Mouse (Mus musculus): Measurements from ENCODE around the gene Senp7. TPM values are rescaled to one million over a fixed set of nuclear protein-coding genes. Genes with fewer than 3 reads are reported as not detected.

Senp7 gene
- polyA plus RNA-seq, 1 experiment = not detected

DNA sequence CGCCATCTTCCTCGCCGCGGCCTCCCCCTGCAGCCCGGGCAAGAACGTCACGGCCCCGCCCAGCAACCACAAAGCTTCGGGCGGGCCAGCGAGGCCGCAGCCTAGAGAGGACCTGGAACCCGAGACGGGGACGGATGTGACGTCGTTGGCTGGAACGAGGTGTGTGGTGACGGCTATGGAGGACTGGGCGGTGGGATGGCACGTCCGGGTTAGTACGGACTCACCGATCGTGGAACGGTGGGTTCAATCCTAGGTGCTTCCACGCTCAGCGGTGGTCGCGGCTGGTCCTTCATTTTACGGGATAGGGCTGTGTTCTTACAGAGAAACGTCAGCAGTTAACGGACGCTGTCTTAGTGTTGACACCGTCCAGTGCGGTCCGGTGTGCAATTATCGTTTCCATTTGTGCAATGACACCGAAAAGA lies 18.5 kb upstream of the Senp7 start, which contains the start of gene Pcnp:
Gene Pcnp, minus strand, starts transcription at position 79 of the 422 bp plus-strand sequence.
- under 1% methylated on average over 39 of the region's 39 CpGs for WGBS
- Histone ChIP-seq H3K27ac (ENCODE audit: insufficient read depth, low read depth, low read length) (peak within 1 kb of the TSS; percentile 95), H3K4me3 (ENCODE audit: insufficient read depth, low read depth, low read length) (peak within 1 kb of the TSS; percentile 76), H3K4me1 (ENCODE audit: control insufficient read depth, insufficient read depth, low read length) (no peaks in the 10 kb centered on the region)
- TF ChIP-seq CTCF (IDR thresholded peaks at IDR 0.05; ENCODE audit: insufficient read depth, low read depth, low read length) (no peak), POLR2A (IDR thresholded peaks at IDR 0.05; ENCODE audit: insufficient read depth, low read depth, low read length) (peak; percentile 92)

DNA sequence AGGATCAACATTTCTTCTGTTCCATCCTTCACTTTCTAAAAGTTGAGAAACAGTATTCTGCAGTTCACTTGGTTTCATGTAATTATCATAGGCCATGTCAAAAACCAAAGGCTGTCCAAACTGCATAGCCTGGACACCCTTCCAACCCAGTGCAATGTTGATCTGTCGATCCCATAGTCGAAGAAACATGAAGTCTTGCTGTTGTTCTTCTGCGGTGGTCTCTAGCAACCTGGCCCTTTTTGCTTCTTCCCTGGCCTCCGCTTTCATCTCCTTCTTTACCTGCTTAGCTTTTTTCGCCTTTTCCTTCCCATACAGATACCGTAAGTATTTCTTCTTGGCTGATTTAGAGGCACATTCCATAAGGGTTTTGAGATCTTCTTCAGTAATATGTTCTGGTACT lies 13.6 kb upstream of the Senp7 start:
- no peak for TF ChIP-seq CTCF (IDR thresholded peaks at IDR 0.05; ENCODE audit: insufficient read depth, low read depth, low read length)
- TF ChIP-seq POLR2A (IDR thresholded peaks at IDR 0.05; ENCODE audit: insufficient read depth, low read depth, low read length) = no peak
- Histone ChIP-seq H3K27ac (ENCODE audit: insufficient read depth, low read depth, low read length) (no peak overlapping the region), H3K4me1 (ENCODE audit: control insufficient read depth, insufficient read depth, low read length) (no peaks in the 10 kb centered on the region), H3K4me3 (ENCODE audit: insufficient read depth, low read depth, low read length) (no peak overlapping the region)
- 96% methylated on average over 6 of the region's 6 CpGs for WGBS

DNA sequence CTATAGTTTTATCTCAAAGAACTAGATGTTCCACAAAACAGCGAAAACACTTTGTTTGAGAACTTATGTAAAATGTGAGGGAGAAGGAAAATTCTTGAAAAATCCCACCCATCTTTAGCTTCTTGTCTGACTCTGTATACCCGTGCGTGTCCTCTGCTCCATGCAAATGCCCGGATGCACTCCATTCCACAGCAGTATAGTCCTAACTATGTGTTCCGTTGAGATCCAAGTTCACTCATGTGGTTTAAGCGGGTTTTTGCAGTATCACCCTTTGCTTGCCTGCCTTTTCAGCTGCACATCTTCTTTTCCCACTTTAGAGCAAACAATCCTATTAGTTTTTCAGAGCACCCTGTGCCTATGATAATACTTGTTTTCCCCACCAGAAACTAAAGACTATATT lies 11.6 kb upstream of the Senp7 start:
- Histone ChIP-seq H3K4me3 (ENCODE audit: insufficient read depth, low read depth, low read length) (no peak overlapping the region), H3K27ac (ENCODE audit: insufficient read depth, low read depth, low read length) (no peak overlapping the region), H3K4me1 (ENCODE audit: control insufficient read depth, insufficient read depth, low read length) (no peaks in the 10 kb centered on the region)
- no peak for TF ChIP-seq CTCF (IDR thresholded peaks at IDR 0.05; ENCODE audit: insufficient read depth, low read depth, low read length)
- no peak for TF ChIP-seq POLR2A (IDR thresholded peaks at IDR 0.05; ENCODE audit: insufficient read depth, low read depth, low read length)
- WGBS = 57% methylated on average over 6 of the region's 6 CpGs

- no peaks in the 10 kb centered on the region for H3K4me1 ChIP-seq (ENCODE audit: control insufficient read depth, insufficient read depth, low read length)
- peak within 1 kb of the TSS; percentile 95 for H3K27ac ChIP-seq (ENCODE audit: insufficient read depth, low read depth, low read length)
- no peak for TF ChIP-seq CTCF (IDR thresholded peaks at IDR 0.05; ENCODE audit: insufficient read depth, low read depth, low read length)
- TF ChIP-seq POLR2A (IDR thresholded peaks at IDR 0.05; ENCODE audit: insufficient read depth, low read depth, low read length) = peak; percentile 91
- under 1% methylated on average over 63 of the region's 63 CpGs for WGBS
- peak within 1 kb of the TSS; percentile 92 for H3K4me3 ChIP-seq (ENCODE audit: insufficient read depth, low read depth, low read length)
These were observed 10.8 kb upstream of the Senp7 start, which contains the start of gene Trmt10c for GRCm38 (mm10) chr16:56037138-56038010. TSS of gene Trmt10c (minus strand) at chr16:56037819.

DNA sequence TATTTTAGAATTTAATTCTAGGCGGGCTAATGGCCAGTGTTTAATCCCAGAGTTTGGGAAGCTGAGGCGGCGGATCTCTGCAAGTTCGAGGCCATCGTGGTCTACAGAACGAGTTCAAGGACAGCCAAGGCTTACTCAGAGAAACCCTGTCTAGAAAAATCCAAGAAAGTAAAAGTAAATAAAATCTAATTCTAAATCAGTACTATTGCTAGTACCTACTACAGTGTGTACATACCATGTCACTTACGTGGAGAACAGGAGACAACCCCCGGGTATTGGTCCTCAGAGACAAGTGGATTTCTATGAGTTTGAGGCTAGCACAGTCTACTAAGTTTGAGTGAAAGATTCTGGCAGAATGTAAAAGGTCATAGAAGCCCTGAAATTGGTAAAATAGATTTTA lies 10.0 kb upstream of the Senp7 start:
- H3K27ac ChIP-seq (ENCODE audit: insufficient read depth, low read depth, low read length) = peak overlapping the region; percentile 95
- WGBS = 29% methylated on average over 8 of the region's 8 CpGs
- peak overlapping the region; percentile 92 for H3K4me3 ChIP-seq (ENCODE audit: insufficient read depth, low read depth, low read length)
- TF ChIP-seq CTCF (IDR thresholded peaks at IDR 0.05; ENCODE audit: insufficient read depth, low read depth, low read length) = no peak
- TF ChIP-seq POLR2A (IDR thresholded peaks at IDR 0.05; ENCODE audit: insufficient read depth, low read depth, low read length) = no peak
- H3K4me1 ChIP-seq (ENCODE audit: control insufficient read depth, insufficient read depth, low read length) = no peaks in the 10 kb centered on the region

- Histone ChIP-seq H3K4me1 (ENCODE audit: control insufficient read depth, insufficient read depth, low read length) (no peaks in the 10 kb centered on the region), H3K27ac (ENCODE audit: insufficient read depth, low read depth, low read length) (no peak overlapping the region), H3K4me3 (ENCODE audit: insufficient read depth, low read depth, low read length) (no peak overlapping the region)
- TF ChIP-seq POLR2A (IDR thresholded peaks at IDR 0.05; ENCODE audit: insufficient read depth, low read depth, low read length) = no peak
- TF ChIP-seq CTCF (IDR thresholded peaks at IDR 0.05; ENCODE audit: insufficient read depth, low read depth, low read length) = no peak
- 88% methylated on average over 3 of the region's 3 CpGs for WGBS
These were observed 7.8 kb downstream of the Senp7 start for GRCm38 (mm10) chr16:56055911-56056310.

GRCm38 (mm10) chr16:56056944-56057590 lies 8.9 kb downstream of the Senp7 start:
- Histone ChIP-seq H3K27ac (ENCODE audit: insufficient read depth, low read depth, low read length) (no peak overlapping the region), H3K4me3 (ENCODE audit: insufficient read depth, low read depth, low read length) (no peak overlapping the region), H3K4me1 (ENCODE audit: control insufficient read depth, insufficient read depth, low read length) (no peaks in the 10 kb centered on the region)
- WGBS = 23% methylated on average over 7 of the region's 7 CpGs
- no peak for TF ChIP-seq CTCF (IDR thresholded peaks at IDR 0.05; ENCODE audit: insufficient read depth, low read depth, low read length)
- no peak for TF ChIP-seq POLR2A (IDR thresholded peaks at IDR 0.05; ENCODE audit: insufficient read depth, low read depth, low read length)

GRCm38 (mm10) chr16:56058151-56058550 lies 10.0 kb downstream of the Senp7 start:
- WGBS = 83% methylated on average over 10 of the region's 10 CpGs
- TF ChIP-seq POLR2A (IDR thresholded peaks at IDR 0.05; ENCODE audit: insufficient read depth, low read depth, low read length) (no peak), CTCF (IDR thresholded peaks at IDR 0.05; ENCODE audit: insufficient read depth, low read depth, low read length) (no peak)
- Histone ChIP-seq H3K4me3 (ENCODE audit: insufficient read depth, low read depth, low read length) (no peak overlapping the region), H3K27ac (ENCODE audit: insufficient read depth, low read depth, low read length) (no peak overlapping the region), H3K4me1 (ENCODE audit: control insufficient read depth, insufficient read depth, low read length) (no peaks in the 10 kb centered on the region)
